Mouse (Mus musculus) cerebellum, postnatal 36 days (tissue): ENCODE measurements at regions not wholly inside any gene's neighbourhood (a gene's known extent, or its start where the extent isn't known, plus 50 kb on each side); places are given as distances from the start of the nearest gene placed in this dataset.
A peak's percentile ranks its signal among the peaks of the same experiment; 100 is the strongest.
"Not testable (repeated sequence)": the region's sequence is repeated elsewhere in the genome, so short reads cannot be mapped to it uniquely, and the experiment has no call there.

Source experiments
- DNase-seq, 2 experiments: peaks; one replicate each; pipeline ENCODE4 v3.0.0; 2021 to 2022; ENCODE audit warnings: mixed read lengths in 2 of 2

GRCm38 (mm10) chr17:14144082-14144481, 60.0 kb downstream of the Dact2 start:
- no peak for DNase-seq

- no peak for DNase-seq
Measured at GRCm38 (mm10) chr17:14141669-14142068, 62.4 kb downstream of the Dact2 start.

- no peak for DNase-seq
Measured at GRCm38 (mm10) chr17:14140266-14140665, 63.8 kb downstream of the Dact2 start.

- no peak for DNase-seq
Measured at GRCm38 (mm10) chr17:14138941-14139340, 65.2 kb downstream of the Dact2 start.

GRCm38 (mm10) chr17:14136702-14137315, 67.3 kb downstream of the Dact2 start:
- DNase-seq = peak; percentile 7

GRCm38 (mm10) chr17:14134604-14135003, 69.5 kb downstream of the Dact2 start:
- no peak for DNase-seq

GRCm38 (mm10) chr17:14133986-14134385, 70.1 kb downstream of the Dact2 start:
- no peak for DNase-seq

GRCm38 (mm10) chr17:14127031-14127430, 67.7 kb upstream of the Gm7358 start:
- not testable (repeated sequence) for DNase-seq

- DNase-seq = no peak
Measured at GRCm38 (mm10) chr17:14118863-14119262, 59.5 kb upstream of the Gm7358 start.

- DNase-seq = no peak
Measured at GRCm38 (mm10) chr17:14116223-14116622, 56.9 kb upstream of the Gm7358 start.

GRCm38 (mm10) chr17:14114856-14115255, 55.5 kb upstream of the Gm7358 start:
- DNase-seq = no peak

GRCm38 (mm10) chr17:14111692-14112091, 52.4 kb upstream of the Gm7358 start:
- DNase-seq = not testable (repeated sequence)
